Mouse (Mus musculus): ENCODE data around the gene Cryzl2.

Cryzl2 gene

GRCm38 (mm10) chr1:157519396-157519795 lies 61.0 kb downstream of the Cryzl2 start:
- no peaks in the 10 kb centered on the region for H3K4me1 ChIP-seq (replicated peaks; ENCODE audit: low read depth, low read length)
- TF ChIP-seq POU5F1 (IDR thresholded peaks at IDR 0.05; ENCODE audit: borderline replicate concordance, low read length) (no peak), CTCF (conservative IDR thresholded peaks at IDR 0.05; ENCODE audit: low read length) (no peak), NANOG (IDR thresholded peaks at IDR 0.05; ENCODE audit: borderline replicate concordance, low read length) (no peak)
- no peaks in the 10 kb centered on the region for H3K36me3 ChIP-seq (ENCODE audit: insufficient read depth, low read length)
- H3K27me3 ChIP-seq (ENCODE audit: insufficient read depth, low read length): no peaks in the 10 kb centered on the region
- H3K9me3 ChIP-seq (ENCODE audit: low read length): peaks cover 73% of the 10 kb centered on the region
- H3K4me3 ChIP-seq (replicated peaks; ENCODE audit: low read length): no peak overlapping the region

GRCm38 (mm10) chr1:157522322-157522721 lies 63.9 kb downstream of the Cryzl2 start:
- Histone ChIP-seq H3K4me3 (replicated peaks; ENCODE audit: low read length) (no peak overlapping the region), H3K27me3 (ENCODE audit: insufficient read depth, low read length) (no peaks in the 10 kb centered on the region), H3K36me3 (ENCODE audit: insufficient read depth, low read length) (no peaks in the 10 kb centered on the region), H3K4me1 (replicated peaks; ENCODE audit: low read depth, low read length) (no peaks in the 10 kb centered on the region), H3K9me3 (ENCODE audit: low read length) (peaks cover 72% of the 10 kb centered on the region)
- no peak for TF ChIP-seq POU5F1 (IDR thresholded peaks at IDR 0.05; ENCODE audit: borderline replicate concordance, low read length)
- TF ChIP-seq CTCF (conservative IDR thresholded peaks at IDR 0.05; ENCODE audit: low read length): no peak
- TF ChIP-seq NANOG (IDR thresholded peaks at IDR 0.05; ENCODE audit: borderline replicate concordance, low read length): no peak

GRCm38 (mm10) chr1:157524775-157525174 lies 66.4 kb downstream of the Cryzl2 start:
- Histone ChIP-seq H3K4me3 (replicated peaks; ENCODE audit: low read length) (no peak overlapping the region), H3K9me3 (ENCODE audit: low read length) (peaks cover 48% of the 10 kb centered on the region), H3K36me3 (ENCODE audit: insufficient read depth, low read length) (no peaks in the 10 kb centered on the region), H3K4me1 (replicated peaks; ENCODE audit: low read depth, low read length) (no peaks in the 10 kb centered on the region), H3K27me3 (ENCODE audit: insufficient read depth, low read length) (no peaks in the 10 kb centered on the region)
- TF ChIP-seq POU5F1 (IDR thresholded peaks at IDR 0.05; ENCODE audit: borderline replicate concordance, low read length) (no peak), CTCF (conservative IDR thresholded peaks at IDR 0.05; ENCODE audit: low read length) (no peak), NANOG (IDR thresholded peaks at IDR 0.05; ENCODE audit: borderline replicate concordance, low read length) (no peak)

GRCm38 (mm10) chr1:157525692-157526354 lies 67.4 kb downstream of the Cryzl2 start:
- Histone ChIP-seq H3K4me1 (replicated peaks; ENCODE audit: low read depth, low read length) (no peaks in the 10 kb centered on the region), H3K27me3 (ENCODE audit: insufficient read depth, low read length) (no peaks in the 10 kb centered on the region), H3K4me3 (replicated peaks; ENCODE audit: low read length) (no peak overlapping the region), H3K9me3 (ENCODE audit: low read length) (peaks cover 37% of the 10 kb centered on the region), H3K36me3 (ENCODE audit: insufficient read depth, low read length) (no peaks in the 10 kb centered on the region)
- no peak for TF ChIP-seq CTCF (conservative IDR thresholded peaks at IDR 0.05; ENCODE audit: low read length)
- TF ChIP-seq POU5F1 (IDR thresholded peaks at IDR 0.05; ENCODE audit: borderline replicate concordance, low read length): no peak
- TF ChIP-seq NANOG (IDR thresholded peaks at IDR 0.05; ENCODE audit: borderline replicate concordance, low read length): no peak

GRCm38 (mm10) chr1:157526625-157527024 lies 68.2 kb downstream of the Cryzl2 start:
- TF ChIP-seq NANOG (IDR thresholded peaks at IDR 0.05; ENCODE audit: borderline replicate concordance, low read length) (no peak), CTCF (conservative IDR thresholded peaks at IDR 0.05; ENCODE audit: low read length) (no peak), POU5F1 (IDR thresholded peaks at IDR 0.05; ENCODE audit: borderline replicate concordance, low read length) (no peak)
- no peak overlapping the region for H3K4me3 ChIP-seq (replicated peaks; ENCODE audit: low read length)
- H3K4me1 ChIP-seq (replicated peaks; ENCODE audit: low read depth, low read length): no peaks in the 10 kb centered on the region

GRCm38 (mm10) chr1:157532826-157533460 lies 74.6 kb downstream of the Cryzl2 start:
- H3K4me1 ChIP-seq (replicated peaks; ENCODE audit: low read depth, low read length): no peaks in the 10 kb centered on the region
- no peak overlapping the region for H3K4me3 ChIP-seq (replicated peaks; ENCODE audit: low read length)
- TF ChIP-seq NANOG (IDR thresholded peaks at IDR 0.05; ENCODE audit: borderline replicate concordance, low read length) (no peak), POU5F1 (IDR thresholded peaks at IDR 0.05; ENCODE audit: borderline replicate concordance, low read length) (no peak), CTCF (conservative IDR thresholded peaks at IDR 0.05; ENCODE audit: low read length) (no peak)
- no peaks in the 10 kb centered on the region for H3K27me3 ChIP-seq (ENCODE audit: insufficient read depth, low read length)
- H3K9me3 ChIP-seq (ENCODE audit: low read length): no peaks in the 10 kb centered on the region
- H3K36me3 ChIP-seq (ENCODE audit: insufficient read depth, low read length): no peaks in the 10 kb centered on the region

More at GRCm38 (mm10) chr1:157526625-157527024, 68.2 kb downstream of the Cryzl2 start:
- no peaks in the 10 kb centered on the region for H3K27me3 ChIP-seq (ENCODE audit: insufficient read depth, low read length)
- no peaks in the 10 kb centered on the region for H3K36me3 ChIP-seq (ENCODE audit: insufficient read depth, low read length)
- H3K9me3 ChIP-seq (ENCODE audit: low read length): peaks cover 29% of the 10 kb centered on the region

- no peaks in the 10 kb centered on the region for H3K4me1 ChIP-seq (replicated peaks; ENCODE audit: low read depth, low read length)
- no peaks in the 10 kb centered on the region for H3K27me3 ChIP-seq (ENCODE audit: insufficient read depth, low read length)
- H3K9me3 ChIP-seq (ENCODE audit: low read length): no peaks in the 10 kb centered on the region
- no peaks in the 10 kb centered on the region for H3K36me3 ChIP-seq (ENCODE audit: insufficient read depth, low read length)
- H3K4me3 ChIP-seq (replicated peaks; ENCODE audit: low read length): no peak overlapping the region
- TF ChIP-seq POU5F1 (IDR thresholded peaks at IDR 0.05; ENCODE audit: borderline replicate concordance, low read length): no peak
- TF ChIP-seq NANOG (IDR thresholded peaks at IDR 0.05; ENCODE audit: borderline replicate concordance, low read length): no peak
- no peak for TF ChIP-seq CTCF (conservative IDR thresholded peaks at IDR 0.05; ENCODE audit: low read length)
Observed at GRCm38 (mm10) chr1:157535571-157535970, 77.2 kb downstream of the Cryzl2 start.

GRCm38 (mm10) chr1:157536471-157536870 lies 78.1 kb downstream of the Cryzl2 start:
- H3K36me3 ChIP-seq (ENCODE audit: insufficient read depth, low read length): no peaks in the 10 kb centered on the region
- peak; percentile 90 for TF ChIP-seq CTCF (conservative IDR thresholded peaks at IDR 0.05; ENCODE audit: low read length)
- TF ChIP-seq NANOG (IDR thresholded peaks at IDR 0.05; ENCODE audit: borderline replicate concordance, low read length): no peak
- no peak for TF ChIP-seq POU5F1 (IDR thresholded peaks at IDR 0.05; ENCODE audit: borderline replicate concordance, low read length)
- H3K9me3 ChIP-seq (ENCODE audit: low read length): no peaks in the 10 kb centered on the region
- no peaks in the 10 kb centered on the region for H3K27me3 ChIP-seq (ENCODE audit: insufficient read depth, low read length)
- no peak overlapping the region for H3K4me3 ChIP-seq (replicated peaks; ENCODE audit: low read length)
- H3K4me1 ChIP-seq (replicated peaks; ENCODE audit: low read depth, low read length): no peaks in the 10 kb centered on the region
